7 mouse cellular contexts compared by ENCODE assay signal in genomic region chr12:75280502-75280901, GRCm38 (mm10). TPM values are rescaled to one million over a fixed set of nuclear protein-coding genes. Genes with fewer than 3 reads are reported as not detected.
DNase-seq lines count a peak whose midpoint lies in the region; ATAC-seq and TF ChIP-seq lines count a peak whose summit lies in the region.

No protein-coding gene starts in this region.

- H3K79me2 ChIP-seq in MEL (ENCODE audit: control insufficient read depth, insufficient read depth, low read length, poor library complexity): no peaks in the 10 kb centered on the region

- H3K27me3 ChIP-seq in intestine, postnatal 0 days (replicated peaks; ENCODE audit: control insufficient read depth, insufficient read depth, low read length): no peaks in the 10 kb centered on the region
- H3K27me3 ChIP-seq in intestine, embryonic 15.5 days (replicated peaks): no peaks in the 10 kb centered on the region
- peaks cover 0 to 3% of the 10 kb centered on the region in 2 experiments; a peak in 1 of 4 replicates for H3K27me3 ChIP-seq in MEL (ENCODE audit: control insufficient read depth in 1 of 2, insufficient read depth in 2 of 2, low read length in 2 of 2)
- no peaks in the 10 kb centered on the region for H3K27me3 ChIP-seq in forebrain, embryonic 12.5 days

- no peak for TF ChIP-seq POLR2A in MEL (IDR thresholded peaks at IDR 0.05; ENCODE audit: control insufficient read depth in 1 of 2, insufficient read depth in 1 of 2, low read depth in 1 of 2, low read length in 2 of 2, poor library complexity in 1 of 2)

- TF ChIP-seq EP300 in MEL (IDR thresholded peaks at IDR 0.05; ENCODE audit: low read depth in 1 of 2, low read length in 2 of 2): no peak

- H3K4me2 ChIP-seq in intestine, postnatal 0 days (replicated peaks; ENCODE audit: low read depth): no peak overlapping the region
- no peak overlapping the region for H3K4me2 ChIP-seq in intestine, embryonic 15.5 days (replicated peaks)
- H3K4me2 ChIP-seq in forebrain, embryonic 12.5 days: no peak overlapping the region

- no peak overlapping the region for H3K9ac ChIP-seq in intestine, postnatal 0 days (ENCODE audit: low read depth, low read length)
- H3K9ac ChIP-seq in intestine, embryonic 15.5 days: no peak overlapping the region
- no peak overlapping the region for H3K9ac ChIP-seq in MEL (ENCODE audit: control insufficient read depth, low read depth, low read length, poor library complexity, severe bottlenecking)
- H3K9ac ChIP-seq in forebrain, embryonic 12.5 days: no peak overlapping the region

- H3K4me1 ChIP-seq in intestine, postnatal 0 days (replicated peaks; ENCODE audit: control insufficient read depth, insufficient read depth, low read length): no peaks in the 10 kb centered on the region; the same call in 1 of the 2 replicates
- H3K4me1 ChIP-seq in intestine, embryonic 15.5 days (replicated peaks): no peaks in the 10 kb centered on the region; the same call in 1 of the 2 replicates
- H3K4me1 ChIP-seq in MEL (ENCODE audit: control insufficient read depth in 1 of 2, insufficient read depth in 2 of 2, low read length in 2 of 2): peaks cover under 1 to 11% of the 10 kb centered on the region in 2 experiments; a peak in 2 of 4 replicates
- H3K4me1 ChIP-seq in forebrain, embryonic 12.5 days: no peaks in the 10 kb centered on the region

- WGBS in intestine, postnatal 0 days: 67% methylated on average over 7 of the region's 7 CpGs
- WGBS in intestine, embryonic 15.5 days: 72% methylated on average over 7 of the region's 7 CpGs
- 64% methylated on average over 7 of the region's 7 CpGs for WGBS in forebrain, embryonic 12.5 days

- peak; percentile 37 for TF ChIP-seq RAD21 in MEL (IDR thresholded peaks at IDR 0.05; ENCODE audit: low read depth, low read length)

- no peak overlapping the region for H3K4me3 ChIP-seq in intestine, postnatal 0 days (ENCODE audit: low read depth, low read length)
- no peak overlapping the region for H3K4me3 ChIP-seq in intestine, embryonic 15.5 days (replicated peaks)
- no peak overlapping the region for H3K4me3 ChIP-seq in MEL (ENCODE audit: control insufficient read depth in 1 of 2, insufficient read depth in 1 of 2, low read depth in 2 of 2, low read length in 2 of 2)
- no peak overlapping the region for H3K4me3 ChIP-seq in forebrain, embryonic 12.5 days (replicated peaks)

- peak; percentile 9 for DNase-seq in MEL (ENCODE audit: low read depth, low spot score)
- peak; percentile 20 for DNase-seq in embryo, embryonic 11 days
- peak; percentile 57 for DNase-seq in lung, postnatal 10 days
- DNase-seq in right cerebral cortex, postnatal 10 days (ENCODE audit: low spot score in 2 of 2): no peak

- TF ChIP-seq CTCF in intestine, postnatal 0 days (IDR thresholded peaks at IDR 0.05; ENCODE audit: low read depth): peak; percentile 69
- peak in 1 of 3 experiments; percentile 42; a peak in 2 of 6 replicates for TF ChIP-seq CTCF in MEL (IDR thresholded peaks at IDR 0.05 in 2 of 3, conservative IDR thresholded peaks at IDR 0.05 in 1 of 3; ENCODE audit: control insufficient read depth in 1 of 3, insufficient read depth in 1 of 3, low read depth in 2 of 3, low read length in 3 of 3, poor library complexity in 1 of 3, severe bottlenecking in 1 of 3)

- no peak for ATAC-seq in intestine, postnatal 0 days
- no peak for ATAC-seq in intestine, embryonic 15.5 days
- no peak for ATAC-seq in forebrain, embryonic 12.5 days (ENCODE audit: low FRiP score)

- no peak overlapping the region for H3K27ac ChIP-seq in intestine, postnatal 0 days (ENCODE audit: low read depth, low read length)
- H3K27ac ChIP-seq in intestine, embryonic 15.5 days: no peak overlapping the region
- no peak overlapping the region for H3K27ac ChIP-seq in MEL (ENCODE audit: control insufficient read depth, low read depth, low read length)
- no peak overlapping the region for H3K27ac ChIP-seq in forebrain, embryonic 12.5 days

- H3K36me3 ChIP-seq in intestine, postnatal 0 days (ENCODE audit: control insufficient read depth, insufficient read depth): no peaks in the 10 kb centered on the region
- no peaks in the 10 kb centered on the region for H3K36me3 ChIP-seq in intestine, embryonic 15.5 days
- peaks cover 0 to 8% of the 10 kb centered on the region in 2 experiments; a peak in 2 of 4 replicates for H3K36me3 ChIP-seq in MEL (ENCODE audit: control insufficient read depth in 1 of 2, insufficient read depth in 2 of 2, low read length in 2 of 2)
- no peaks in the 10 kb centered on the region for H3K36me3 ChIP-seq in forebrain, embryonic 12.5 days (replicated peaks)

- no peaks in the 10 kb centered on the region for H3K9me3 ChIP-seq in intestine, postnatal 0 days (ENCODE audit: control insufficient read depth)
- no peaks in the 10 kb centered on the region for H3K9me3 ChIP-seq in intestine, embryonic 15.5 days
- H3K9me3 ChIP-seq in MEL (replicated peaks; ENCODE audit: insufficient read depth, low read length): no peaks in the 10 kb centered on the region
- no peaks in the 10 kb centered on the region for H3K9me3 ChIP-seq in forebrain, embryonic 12.5 days

TF ChIP-seq in MEL, 35 proteins besides CTCF, POLR2A, EP300 and RAD21:
- peak; percentile 50 for TF ChIP-seq SMC3 (IDR thresholded peaks at IDR 0.05; ENCODE audit: low read depth, low read length)
- TF ChIP-seq UBTF (IDR thresholded peaks at IDR 0.05; ENCODE audit: borderline replicate concordance, insufficient read depth, low read depth, low read length): no peak

RNA-seq across cellular contexts. Expression of gene Rhoj, which starts 27.6 kb away (rescaled TPM):
- polyA plus RNA-seq in intestine, postnatal 0 days (2015; fragmentation: Nextera tagmentation; extraction: Ambion mirVana): 27.9 and 28.1 TPM in 2 replicates
- 37.7 and 38.4 TPM in 2 replicates for polyA plus RNA-seq in intestine, embryonic 15.5 days (2015; fragmentation: Nextera tagmentation; extraction: Ambion mirVana)
- total RNA-seq in MEL (2012; rRNA removed): not detected in 2 replicates
- polyA plus RNA-seq in MEL (2012; ENCODE audit: insufficient read depth in 1 of 2, insufficient read length in 2 of 2, low read depth in 1 of 2, low replicate concordance in 2 of 2, missing spikeins in 1 of 2): not detected
- polyA plus RNA-seq in forebrain, embryonic 12.5 days (2016; fragmentation: Nextera tagmentation; extraction: Ambion mirVana): 14.7 and 17.7 TPM in 2 replicates

Comparison
In these comparisons a context has a peak if more than half of its experiments do, and no peak if none do; other contexts are left out.
1. DNase-seq: peak in MEL (single experiment), embryo, embryonic 11 days (single experiment) and lung, postnatal 10 days (single experiment); none in right cerebral cortex, postnatal 10 days (0 of 2).
2. RNA of gene Rhoj, which starts 27.6 kb away (polyA plus RNA-seq): 37.7 to 38.4 TPM in intestine, embryonic 15.5 days, 27.9 to 28.1 TPM in intestine, postnatal 0 days and 14.7 to 17.7 TPM in forebrain, embryonic 12.5 days; not detected in MEL; every median in the first group is over 10 times any median in the second.